ENCODE assay signal across 15 mouse cellular contexts in the genomic region with DNA sequence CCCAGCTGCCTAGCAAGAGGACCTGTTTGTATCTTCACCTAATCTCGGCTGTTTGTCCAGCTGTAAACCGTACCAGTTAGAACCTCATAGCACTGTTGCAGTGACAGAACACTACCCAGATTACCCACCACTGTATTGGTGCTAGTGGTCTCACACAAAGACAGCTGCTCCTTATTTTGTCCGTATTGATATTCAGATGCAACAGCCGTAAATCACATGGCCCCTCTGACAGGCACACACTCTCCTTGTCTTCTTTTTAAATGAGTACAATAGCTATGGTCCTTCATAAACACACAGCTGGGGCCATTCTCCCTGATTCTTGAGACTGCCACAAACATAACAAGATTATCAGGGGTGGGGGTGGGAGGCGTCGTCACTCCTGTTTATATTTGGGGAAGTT. TPM values are rescaled to one million over a fixed set of nuclear protein-coding genes. Genes with fewer than 3 reads are reported as not detected.
A peak's percentile ranks its signal among the peaks of the same experiment; 100 is the strongest.
DNase-seq lines count a peak whose midpoint lies in the region; ATAC-seq lines count a peak whose summit lies in the region.
"Had no signal": no experiment of that assay in that cellular context is flagged by ENCODE, and none has a peak within 500 bp of the region (broad histone marks: within the 10 kb centered on the region; RNA-seq: fewer than 3 reads in every experiment).

No protein-coding gene starts in this region.

- H3K27ac ChIP-seq in forebrain, embryonic 15.5 days (replicated peaks) = 0 out of 2 replicates have a peak overlapping the region, but pooled peaks have one; percentile 17
- H3K27ac ChIP-seq in neural tube, embryonic 12.5 days = no peak overlapping the region
- H3K27ac ChIP-seq: embryonic facial prominence, embryonic 13.5 days; liver, embryonic 14.5 days had no signal

- peak overlapping the region; percentile 35 for H3K4me2 ChIP-seq in forebrain, embryonic 15.5 days (replicated peaks)
- H3K4me2 ChIP-seq in neural tube, embryonic 12.5 days (replicated peaks) = peak overlapping the region; percentile 44

- no peaks in the 10 kb centered on the region for H3K9me3 ChIP-seq in forebrain, embryonic 15.5 days
- H3K9me3 ChIP-seq in neural tube, embryonic 12.5 days = no peaks in the 10 kb centered on the region
- H3K9me3 ChIP-seq: embryonic facial prominence, embryonic 13.5 days had no signal

- 5% methylated on average over 6 of the region's 6 CpGs for WGBS in forebrain, embryonic 15.5 days
- 17% methylated on average over 6 of the region's 6 CpGs for WGBS in neural tube, embryonic 12.5 days

- H3K4me3 ChIP-seq in forebrain, embryonic 15.5 days = peak overlapping the region; percentile 18
- H3K4me3 ChIP-seq in neural tube, embryonic 12.5 days = no peak overlapping the region
- H3K4me3 ChIP-seq: embryonic facial prominence, embryonic 13.5 days had no signal

- DNase-seq in embryo, embryonic 10.5 days (ENCODE audit: low spot score) = peak; percentile 50
- DNase-seq in mesoderm, embryonic 11.5 days (ENCODE audit: low read depth, low spot score) = peak; percentile 68
- DNase-seq in adrenal gland, adult 2 months = no peak
- no peak for DNase-seq in ovary, postnatal 36 days (ENCODE audit: low spot score)
- DNase-seq in left cerebral cortex, adult 8-10 months (ENCODE audit: low spot score in 2 of 2) = no peak
- DNase-seq in adipocyte (ENCODE audit: low spot score) = no peak
- DNase-seq: adrenal gland, postnatal 25 days; kidney, adult 2 months; lung, postnatal 14 days; right cerebral cortex, adult 18-20 months; thymus, adult 18-20 months had no signal

- H3K27me3 ChIP-seq in forebrain, embryonic 15.5 days = no peaks in the 10 kb centered on the region
- H3K27me3 ChIP-seq in neural tube, embryonic 12.5 days (replicated peaks) = no peaks in the 10 kb centered on the region
- H3K27me3 ChIP-seq: embryonic facial prominence, embryonic 13.5 days had no signal

- no peaks in the 10 kb centered on the region for H3K36me3 ChIP-seq in forebrain, embryonic 15.5 days
- no peaks in the 10 kb centered on the region for H3K36me3 ChIP-seq in neural tube, embryonic 12.5 days
- H3K36me3 ChIP-seq: embryonic facial prominence, embryonic 13.5 days had no signal

- H3K9ac ChIP-seq in forebrain, embryonic 15.5 days (replicated peaks) = no peak overlapping the region; the same call in 1 of the 2 replicates
- H3K9ac ChIP-seq in neural tube, embryonic 12.5 days = no peak overlapping the region
- H3K9ac ChIP-seq: embryonic facial prominence, embryonic 13.5 days; liver, embryonic 14.5 days had no signal

- peaks cover 15% of the 10 kb centered on the region for H3K4me1 ChIP-seq in forebrain, embryonic 15.5 days
- peaks cover 10% of the 10 kb centered on the region; the same call in 1 of the 2 replicates for H3K4me1 ChIP-seq in neural tube, embryonic 12.5 days

- peak; percentile 76 for ATAC-seq in forebrain, embryonic 15.5 days (replicated peaks)
- ATAC-seq in neural tube, embryonic 12.5 days (ENCODE audit: low FRiP score, low read depth) = peak; percentile 67

RNA-seq across cellular contexts. Expression of gene Crb1, which starts 1.0 kb away (rescaled TPM):
- 1.1 and 1.6 TPM in 2 replicates for polyA plus RNA-seq in forebrain, embryonic 15.5 days (2015; fragmentation: Nextera tagmentation; extraction: Ambion mirVana)
- polyA plus RNA-seq in neural tube, embryonic 12.5 days (2016; fragmentation: Nextera tagmentation; extraction: Ambion mirVana) = 1.7 TPM in 2 replicates
- not detected for total RNA-seq in adrenal gland, adult 2 months (2021)
- polyA plus RNA-seq in adrenal gland, adult 2 months (2012; rRNA removed) = not detected in 2 replicates
- 1 to 10 TPM in 2 of 4 experiments, under 1 TPM in 2; 0.65 to 1.2 (median 0.92) TPM for total RNA-seq in left cerebral cortex, adult 8-10 months (2022)
- total RNA-seq: adrenal gland, postnatal 25 days had no signal
- polyA plus RNA-seq: embryonic facial prominence, embryonic 13.5 days; liver, embryonic 14.5 days had no signal

RNA-seq across cellular contexts. Expression of gene Zbtb41, which starts 46.2 kb away (rescaled TPM):
- 15.9 and 16.3 TPM in 2 replicates for polyA plus RNA-seq in forebrain, embryonic 15.5 days (2015; fragmentation: Nextera tagmentation; extraction: Ambion mirVana)
- polyA plus RNA-seq in neural tube, embryonic 12.5 days (2016; fragmentation: Nextera tagmentation; extraction: Ambion mirVana) = 14.1 and 15.0 TPM in 2 replicates
- 10 to 100 TPM; 31.8 to 43.9 TPM for total RNA-seq in adrenal gland, adult 2 months (2021)
- 0.89 and 1.5 TPM in 2 replicates for polyA plus RNA-seq in adrenal gland, adult 2 months (2012; rRNA removed)
- total RNA-seq in left cerebral cortex, adult 8-10 months (2022) = 10 to 100 TPM; 24.0 to 28.5 (median 26.5) TPM

Comparison
In these comparisons a context has a peak if more than half of its experiments do, and no peak if none do; other contexts are left out.
1. DNase-seq: peak in embryo, embryonic 10.5 days (single experiment) and mesoderm, embryonic 11.5 days (single experiment); none in adrenal gland, adult 2 months (single experiment), ovary, postnatal 36 days (single experiment), left cerebral cortex, adult 8-10 months (0 of 2) and adipocyte (single experiment).